In genomic region chr2:71744861-71745507, GRCm38 (mm10) we compare ENCODE assay signal across 9 mouse cellular contexts. TPM values are rescaled to one million over a fixed set of nuclear protein-coding genes. Genes with fewer than 3 reads are reported as not detected.
DNase-seq lines count a peak whose midpoint lies in the region; ATAC-seq and TF ChIP-seq lines count a peak whose summit lies in the region.
"Had no signal": no experiment of that assay in that cellular context is flagged by ENCODE, and none has a peak within 500 bp of the region (broad histone marks: within the 10 kb centered on the region; RNA-seq: fewer than 3 reads in every experiment).

No protein-coding gene starts in this region.

- H3K4me2 ChIP-seq in hindbrain, embryonic 15.5 days, result no peak overlapping the region

- 44% methylated on average over 11 of the region's 11 CpGs for WGBS in lung, adult 2 months
- 10% methylated on average over 11 of the region's 11 CpGs for WGBS in hindbrain, embryonic 15.5 days

- 0 out of 2 replicates have a peak, but pooled peaks have one; percentile 34 for ATAC-seq in hindbrain, embryonic 15.5 days (ENCODE audit: low FRiP score, low read depth)
- peak; percentile 70 for ATAC-seq in megakaryocyte progenitor cell, adult 5-6 weeks (replicated peaks; ENCODE audit: poor library complexity)

- no peak overlapping the region for H3K4me3 ChIP-seq in lung, adult 2 months (replicated peaks; ENCODE audit: extremely low read depth, low read depth, low read length)
- no peak overlapping the region for H3K4me3 ChIP-seq in hindbrain, embryonic 15.5 days
- H3K4me3 ChIP-seq: myocyte had no signal

- peak; percentile 13 for DNase-seq in adrenal gland, postnatal 10 days
- DNase-seq in adrenal gland, adult 8-10 months, result no peak
- peak; percentile 44 for DNase-seq in lung, postnatal 10 days
- no peak for DNase-seq in lung, adult 2 months
- DNase-seq in cerebellum, postnatal 25 days, result no peak
- no peak for DNase-seq in right cerebral cortex, adult 2 months (ENCODE audit: low spot score in 2 of 2)

- H3K9ac ChIP-seq in hindbrain, embryonic 15.5 days, result no peak overlapping the region

- H3K9me3 ChIP-seq in hindbrain, embryonic 15.5 days, result no peaks in the 10 kb centered on the region

- H3K36me3 ChIP-seq in hindbrain, embryonic 15.5 days, result no peaks in the 10 kb centered on the region

- TF ChIP-seq CTCF in lung, adult 2 months (IDR thresholded peaks at IDR 0.05; ENCODE audit: insufficient read depth, low read length), result no peak

- no peak for TF ChIP-seq POLR2A in lung, adult 2 months (IDR thresholded peaks at IDR 0.05; ENCODE audit: borderline replicate concordance, extremely low read depth, low read depth, low read length)

- no peak overlapping the region for H3K27ac ChIP-seq in hindbrain, embryonic 15.5 days (replicated peaks)

- H3K4me1 ChIP-seq in lung, adult 2 months (ENCODE audit: control insufficient read depth, insufficient read depth, low read length), result no peaks in the 10 kb centered on the region; the same call in 1 of the 2 replicates
- peaks cover 26% of the 10 kb centered on the region for H3K4me1 ChIP-seq in hindbrain, embryonic 15.5 days (replicated peaks)

- no peaks in the 10 kb centered on the region for H3K27me3 ChIP-seq in hindbrain, embryonic 15.5 days

RNA-seq across cellular contexts. Expression of gene Itga6, which starts 0.4 kb away (rescaled TPM):
- total RNA-seq in adrenal gland, postnatal 10 days (2021), result 100 to 1,000 TPM; 145 to 179 TPM
- 100 to 1,000 TPM; 103 to 167 (median 141) TPM for total RNA-seq in adrenal gland, adult 8-10 months (2022)
- polyA plus RNA-seq in lung, adult 2 months (2012; rRNA removed), result 45.2 and 47.3 TPM in 2 replicates
- polyA plus RNA-seq in hindbrain, embryonic 15.5 days (2015; fragmentation: Nextera tagmentation; extraction: Ambion mirVana), result 26.8 and 27.1 TPM in 2 replicates
- 41.8 and 50.9 TPM in 2 replicates for total RNA-seq in megakaryocyte progenitor cell, adult 5-6 weeks (2015)
- total RNA-seq in megakaryocyte progenitor cell, adult 5-6 weeks (2017), result 34.7 and 45.8 TPM in 2 replicates

Comparison
In these comparisons a context has a peak if more than half of its experiments do, and no peak if none do; other contexts are left out.
1. DNase-seq: peak in adrenal gland, postnatal 10 days (single experiment) and lung, postnatal 10 days (single experiment); none in adrenal gland, adult 8-10 months (single experiment), lung, adult 2 months (single experiment), cerebellum, postnatal 25 days (0 of 2) and right cerebral cortex, adult 2 months (0 of 2).